In the genomic region with DNA sequence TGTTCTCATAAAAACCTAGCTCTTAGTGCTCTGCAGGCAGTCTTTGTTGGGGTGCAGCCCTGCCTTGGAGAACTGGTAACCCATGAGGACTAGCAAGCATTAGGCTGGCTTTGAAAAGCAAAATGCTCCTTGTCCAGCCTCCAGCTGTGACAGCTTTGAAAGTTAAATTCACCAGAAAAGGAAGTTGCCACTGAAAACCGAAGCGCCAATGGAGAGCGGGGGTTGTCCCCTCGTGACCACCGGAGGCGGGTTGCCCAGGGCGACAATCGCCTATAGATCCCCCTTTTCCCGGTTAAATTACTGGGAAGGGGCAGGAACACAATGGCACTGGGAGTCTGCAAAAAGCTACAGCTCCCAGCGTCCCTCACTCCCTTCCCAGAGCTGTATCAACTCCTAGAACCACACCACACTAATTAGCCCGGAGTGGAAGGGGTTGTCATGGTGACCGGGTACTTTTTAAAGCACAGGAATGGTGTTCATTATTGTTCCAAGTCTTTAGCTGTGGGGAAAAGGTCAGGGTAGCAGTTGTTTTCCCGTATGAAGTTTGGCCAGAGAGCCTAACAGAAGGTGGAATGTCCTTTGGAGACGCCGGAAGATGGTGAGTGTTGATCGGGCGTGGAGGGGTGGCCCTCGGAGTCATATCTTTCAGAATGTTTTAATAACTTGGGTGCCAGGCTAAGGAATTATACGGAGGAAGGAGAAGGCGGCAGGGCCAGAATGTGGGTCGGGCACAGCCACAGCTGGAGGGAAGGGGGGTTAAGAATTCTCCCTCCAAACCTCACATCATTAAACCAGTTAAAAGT, we compare ENCODE assay signal across 8 mouse cellular contexts.
A peak's percentile ranks its signal among the peaks of the same experiment; 100 is the strongest.
DNase-seq lines count a peak whose midpoint lies in the region; ATAC-seq lines count a peak whose summit lies in the region.

No protein-coding gene starts in this region.

- H3K36me3 ChIP-seq in forebrain, embryonic 15.5 days = no peaks in the 10 kb centered on the region
- no peaks in the 10 kb centered on the region for H3K36me3 ChIP-seq in neural tube, embryonic 13.5 days

- no peaks in the 10 kb centered on the region for H3K9me3 ChIP-seq in forebrain, embryonic 15.5 days
- H3K9me3 ChIP-seq in neural tube, embryonic 13.5 days = no peaks in the 10 kb centered on the region

- no peaks in the 10 kb centered on the region for H3K27me3 ChIP-seq in forebrain, embryonic 15.5 days
- H3K27me3 ChIP-seq in neural tube, embryonic 13.5 days = no peaks in the 10 kb centered on the region

- peak; percentile 26 to 31 for DNase-seq in urinary bladder, postnatal 36 days (ENCODE audit: low spot score in 2 of 2)
- DNase-seq in urinary bladder, adult 18-20 months (ENCODE audit: low spot score in 2 of 2) = no peak
- peak; percentile 68 for DNase-seq in heart, postnatal 4 days
- DNase-seq in layer of hippocampus, adult 18-20 months (ENCODE audit: low spot score in 2 of 2) = peak; percentile 44 to 81
- DNase-seq in lung, adult 18-20 months = peak; percentile 34 to 35
- DNase-seq in testis, postnatal 14 days (ENCODE audit: low spot score) = peak; percentile 38

- 2% methylated on average over 21 of the region's 21 CpGs for WGBS in forebrain, embryonic 15.5 days
- WGBS in neural tube, embryonic 13.5 days = 1% methylated on average over 21 of the region's 21 CpGs

- H3K4me2 ChIP-seq in forebrain, embryonic 15.5 days (replicated peaks) = peak overlapping the region; percentile 42
- peak overlapping the region; percentile 57 for H3K4me2 ChIP-seq in neural tube, embryonic 13.5 days

- H3K4me3 ChIP-seq in forebrain, embryonic 15.5 days = peak overlapping the region; percentile 35
- peak overlapping the region; percentile 34 for H3K4me3 ChIP-seq in neural tube, embryonic 13.5 days

- peak overlapping the region; percentile 33; the same call in 1 of the 2 replicates for H3K9ac ChIP-seq in forebrain, embryonic 15.5 days (replicated peaks)
- peak overlapping the region; percentile 53 for H3K9ac ChIP-seq in neural tube, embryonic 13.5 days

- peak; percentile 88 for ATAC-seq in forebrain, embryonic 15.5 days (replicated peaks)
- peak; percentile 84 for ATAC-seq in neural tube, embryonic 13.5 days (ENCODE audit: low read depth)

- peak overlapping the region; percentile 82 for H3K27ac ChIP-seq in forebrain, embryonic 15.5 days (replicated peaks)
- peak overlapping the region; percentile 81 for H3K27ac ChIP-seq in neural tube, embryonic 13.5 days (replicated peaks)

- peaks cover 44% of the 10 kb centered on the region for H3K4me1 ChIP-seq in forebrain, embryonic 15.5 days
- H3K4me1 ChIP-seq in neural tube, embryonic 13.5 days (replicated peaks) = peaks cover 56% of the 10 kb centered on the region

Comparison
In these comparisons a context has a peak if more than half of its experiments do, and no peak if none do; other contexts are left out.
1. DNase-seq: peak in urinary bladder, postnatal 36 days (2 of 2), heart, postnatal 4 days (single experiment), layer of hippocampus, adult 18-20 months (2 of 2), lung, adult 18-20 months (2 of 2) and testis, postnatal 14 days (single experiment); none in urinary bladder, adult 18-20 months (0 of 2).